Mouse (Mus musculus) forebrain, embryonic 16.5 days (tissue): Measurements from ENCODE around the gene Vps26a. TPM values are rescaled to one million over a fixed set of nuclear protein-coding genes. Genes with fewer than 3 reads are reported as not detected.
A peak's percentile ranks its signal among the peaks of the same experiment; 100 is the strongest.

Experiments
- ATAC-seq: fragments of 200-750 bp; cut with Nextera tagmentation; 2 replicates; pipeline ENCODE4 v1.8.0; 2017; ENCODE audit warnings: mild to moderate bottlenecking, moderate library complexity
- H3K27ac ChIP-seq: fragments of 300-500 bp; sonication (generic); 2 replicates; pipeline ENCODE4 v1.5.1; 2014; ENCODE audit warnings: low read length, control low read depth
- H3K27me3 ChIP-seq: fragments of 300-500 bp; sonication (generic); replicated peaks from 2 replicates; pipeline ENCODE4 v1.6.1; 2014; ENCODE audit warnings: low read length; ENCODE audit not compliant: control insufficient read depth, insufficient read depth
- H3K36me3 ChIP-seq: fragments of 300-500 bp; sonication (generic); 2 replicates; pipeline ENCODE4 v1.6.1; 2014; ENCODE audit not compliant: control insufficient read depth, insufficient read depth
- H3K4me1 ChIP-seq: fragments of 300-500 bp; sonication (generic); replicated peaks from 2 replicates; pipeline ENCODE4 v1.6.1; 2014; ENCODE audit warnings: low read length; ENCODE audit not compliant: control insufficient read depth, insufficient read depth
- H3K4me2 ChIP-seq: fragments of 300-500 bp; sonication (generic); 2 replicates; pipeline ENCODE4 v1.6.1; 2014; ENCODE audit warnings: mild to moderate bottlenecking, low read length, control low read depth
- H3K4me3 ChIP-seq: fragments of 300-500 bp; sonication (generic); replicated peaks from 2 replicates; pipeline ENCODE4 v1.5.1; 2014; ENCODE audit warnings: mild to moderate bottlenecking, low read length, control low read depth
- H3K9ac ChIP-seq: fragments of 300-500 bp; sonication (generic); replicated peaks from 2 replicates; pipeline ENCODE4 v1.6.1; 2014; ENCODE audit warnings: low read depth, low read length, control low read depth
- H3K9me3 ChIP-seq: fragments of 300-500 bp; sonication (generic); 2 replicates; pipeline ENCODE4 v1.6.1; 2016; ENCODE audit warnings: low read length; ENCODE audit not compliant: control insufficient read depth
- WGBS: fragments of 180-500 bp; shearing (Covaris S2); extraction: QIAGEN DNeasy Blood & Tissue Kit; methylation state at CpG from one replicate; pipeline ENCODE4 v1.1.7; 2014; 5-methylcytosine and 5-hydroxymethylcytosine counted together
- polyA plus RNA-seq: library from polyadenylated mRNA; unstranded; fragments of >200 nt; fragmentation: Nextera tagmentation; extraction: Ambion mirVana; gene quantifications from 2 replicates; pipeline ENCODE4 v1.2.1, GENCODE M21; 2015

The Vps26a gene
- polyA plus RNA-seq, 1 experiment from 2014 or later = 75.5 TPM

- Histone ChIP-seq H3K27me3 (no peaks in the 10 kb centered on the region; the same call in 1 of the 2 replicates), H3K9ac (no peak overlapping the region), H3K4me1 (peaks cover 3% of the 10 kb centered on the region; the same call in 1 of the 2 replicates), H3K27ac (no peak overlapping the region), H3K4me3 (no peak overlapping the region), H3K4me2 (no peak overlapping the region), H3K9me3 (no peaks in the 10 kb centered on the region), H3K36me3 (no peaks in the 10 kb centered on the region)
- ATAC-seq = no peak
- 96% methylated on average over 4 of the region's 4 CpGs for WGBS
These were observed 26.2 kb upstream of the Vps26a start for GRCm38 (mm10) chr10:62512855-62513254.

DNA sequence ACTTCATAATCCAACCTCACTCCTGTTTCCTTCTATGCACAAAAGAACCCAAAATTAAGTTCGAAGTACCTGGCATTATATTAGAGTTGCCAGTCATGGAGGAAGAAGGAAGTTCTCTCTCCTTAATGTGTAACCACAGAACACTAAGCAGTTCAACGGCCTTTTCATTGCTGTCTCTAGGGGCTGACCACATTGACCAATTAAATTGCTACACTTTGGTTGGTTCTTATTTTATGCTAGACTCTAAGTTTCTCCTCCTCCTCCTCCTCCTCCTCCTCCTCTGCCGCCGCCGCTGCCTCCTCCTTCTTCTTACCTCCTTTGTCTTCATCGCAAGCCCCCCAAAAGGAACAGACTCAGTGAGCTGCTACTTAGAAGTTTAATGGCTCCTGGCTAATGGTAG lies 24.9 kb upstream of the Vps26a start:
- 78% methylated on average over 6 of the region's 6 CpGs for WGBS
- ATAC-seq = no peak
- Histone ChIP-seq H3K9me3 (no peaks in the 10 kb centered on the region), H3K27me3 (peaks cover 2% of the 10 kb centered on the region; the same call in 1 of the 2 replicates), H3K27ac (no peak overlapping the region), H3K4me1 (peaks cover 3% of the 10 kb centered on the region; the same call in 1 of the 2 replicates), H3K9ac (no peak overlapping the region), H3K4me3 (no peak overlapping the region), H3K36me3 (no peaks in the 10 kb centered on the region), H3K4me2 (no peak overlapping the region)

DNA sequence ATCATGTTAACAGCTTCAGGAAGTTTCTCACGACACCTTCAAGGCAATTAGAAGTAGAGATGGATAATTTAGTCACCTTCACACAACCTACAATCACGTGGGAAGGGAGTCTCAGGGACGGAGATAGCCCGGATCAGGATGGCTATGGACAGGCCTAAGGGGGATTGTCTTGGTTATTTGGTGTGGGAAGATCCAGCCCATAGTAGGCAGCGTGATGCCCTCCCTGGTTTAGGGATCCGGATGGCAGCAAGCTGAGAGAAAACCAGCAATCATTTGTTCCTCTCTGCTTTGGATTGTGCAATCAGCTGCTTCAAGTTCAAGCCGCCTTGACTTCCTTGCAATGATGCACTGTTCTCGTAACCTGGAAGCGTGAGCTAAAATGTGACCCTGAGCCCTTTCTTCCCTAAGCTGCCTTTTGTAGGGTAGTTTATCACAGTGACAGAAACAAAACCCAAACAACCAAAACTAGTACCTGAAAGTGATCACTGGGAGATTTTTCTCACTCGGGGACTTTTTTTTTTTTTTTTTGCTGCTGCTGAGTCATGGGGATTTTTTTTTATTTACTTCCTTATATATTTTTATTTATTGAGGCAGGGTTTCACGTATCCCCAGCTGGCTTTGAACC lies 22.5 kb upstream of the Vps26a start:
- ATAC-seq = no peak
- H3K36me3 ChIP-seq = no peaks in the 10 kb centered on the region
- no peak overlapping the region for H3K4me3 ChIP-seq
- no peaks in the 10 kb centered on the region for H3K9me3 ChIP-seq
- H3K27me3 ChIP-seq = peaks cover 2% of the 10 kb centered on the region; the same call in 1 of the 2 replicates
- H3K4me2 ChIP-seq = no peak overlapping the region
- no peak overlapping the region for H3K9ac ChIP-seq
- H3K27ac ChIP-seq = no peak overlapping the region
- peaks cover 3% of the 10 kb centered on the region; the same call in 1 of the 2 replicates for H3K4me1 ChIP-seq
- 66% methylated on average over 11 of the region's 11 CpGs for WGBS

- Histone ChIP-seq H3K36me3 (no peaks in the 10 kb centered on the region), H3K9me3 (no peaks in the 10 kb centered on the region), H3K9ac (no peak overlapping the region), H3K4me3 (peak overlapping the region; percentile 9; the same call in 1 of the 2 replicates), H3K4me2 (peak overlapping the region; percentile 39), H3K4me1 (peaks cover 3% of the 10 kb centered on the region; the same call in 1 of the 2 replicates), H3K27me3 (peaks cover 2% of the 10 kb centered on the region; the same call in 1 of the 2 replicates), H3K27ac (no peak overlapping the region)
- no peak for ATAC-seq
- 10% methylated on average over 11 of the region's 11 CpGs for WGBS
These were observed 21.9 kb upstream of the Vps26a start for GRCm38 (mm10) chr10:62508459-62508858.

- H3K4me2 ChIP-seq = peak overlapping the region; percentile 39
- H3K4me1 ChIP-seq = peaks cover 3% of the 10 kb centered on the region; the same call in 1 of the 2 replicates
- H3K9me3 ChIP-seq = no peaks in the 10 kb centered on the region
- H3K27me3 ChIP-seq = peaks cover 2% of the 10 kb centered on the region; the same call in 1 of the 2 replicates
- no peak overlapping the region for H3K4me3 ChIP-seq
- H3K27ac ChIP-seq = no peak overlapping the region
- no peaks in the 10 kb centered on the region for H3K36me3 ChIP-seq
- H3K9ac ChIP-seq = no peak overlapping the region
- ATAC-seq = no peak
- WGBS = 12% methylated on average over 18 of the region's 18 CpGs
These were observed 21.1 kb upstream of the Vps26a start for GRCm38 (mm10) chr10:62507591-62508308.

DNA sequence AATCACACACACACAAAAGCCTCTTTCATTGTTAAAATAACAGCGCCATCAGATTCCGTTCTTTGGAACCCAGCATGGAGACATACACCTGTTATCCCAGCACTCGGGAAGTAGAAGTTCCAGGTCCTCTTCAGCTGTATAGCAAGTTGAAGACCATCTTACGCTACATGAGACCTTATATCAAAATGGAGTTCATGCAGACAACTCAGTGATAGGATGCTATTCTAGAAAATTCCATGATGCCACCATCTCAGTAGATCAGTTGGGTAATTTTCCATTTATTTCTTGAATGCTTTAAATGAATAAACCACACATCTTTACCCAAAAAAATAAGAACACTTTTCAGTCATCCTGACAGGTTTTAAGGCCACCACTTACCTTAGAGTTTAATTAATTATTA lies 20.5 kb upstream of the Vps26a start:
- H3K4me2 ChIP-seq = no peak overlapping the region
- H3K36me3 ChIP-seq = no peaks in the 10 kb centered on the region
- no peak overlapping the region for H3K27ac ChIP-seq
- ATAC-seq = no peak
- peaks cover 3% of the 10 kb centered on the region; the same call in 1 of the 2 replicates for H3K4me1 ChIP-seq
- no peak overlapping the region for H3K9ac ChIP-seq
- H3K9me3 ChIP-seq = no peaks in the 10 kb centered on the region
- H3K27me3 ChIP-seq = peaks cover 2% of the 10 kb centered on the region; the same call in 1 of the 2 replicates
- WGBS = 86% methylated on average over 4 of the region's 4 CpGs
- no peak overlapping the region for H3K4me3 ChIP-seq

- H3K4me2 ChIP-seq = no peak overlapping the region
- H3K36me3 ChIP-seq = no peaks in the 10 kb centered on the region
- no peak overlapping the region for H3K4me3 ChIP-seq
- no peak overlapping the region for H3K27ac ChIP-seq
- no peaks in the 10 kb centered on the region for H3K9me3 ChIP-seq
- H3K4me1 ChIP-seq = peaks cover 3% of the 10 kb centered on the region; the same call in 1 of the 2 replicates
- peaks cover 2% of the 10 kb centered on the region; the same call in 1 of the 2 replicates for H3K27me3 ChIP-seq
- 87% methylated on average over 17 of the region's 17 CpGs for WGBS
- no peak overlapping the region for H3K9ac ChIP-seq
- no peak for ATAC-seq
These were observed 19.5 kb upstream of the Vps26a start for GRCm38 (mm10) chr10:62506019-62506556.

DNA sequence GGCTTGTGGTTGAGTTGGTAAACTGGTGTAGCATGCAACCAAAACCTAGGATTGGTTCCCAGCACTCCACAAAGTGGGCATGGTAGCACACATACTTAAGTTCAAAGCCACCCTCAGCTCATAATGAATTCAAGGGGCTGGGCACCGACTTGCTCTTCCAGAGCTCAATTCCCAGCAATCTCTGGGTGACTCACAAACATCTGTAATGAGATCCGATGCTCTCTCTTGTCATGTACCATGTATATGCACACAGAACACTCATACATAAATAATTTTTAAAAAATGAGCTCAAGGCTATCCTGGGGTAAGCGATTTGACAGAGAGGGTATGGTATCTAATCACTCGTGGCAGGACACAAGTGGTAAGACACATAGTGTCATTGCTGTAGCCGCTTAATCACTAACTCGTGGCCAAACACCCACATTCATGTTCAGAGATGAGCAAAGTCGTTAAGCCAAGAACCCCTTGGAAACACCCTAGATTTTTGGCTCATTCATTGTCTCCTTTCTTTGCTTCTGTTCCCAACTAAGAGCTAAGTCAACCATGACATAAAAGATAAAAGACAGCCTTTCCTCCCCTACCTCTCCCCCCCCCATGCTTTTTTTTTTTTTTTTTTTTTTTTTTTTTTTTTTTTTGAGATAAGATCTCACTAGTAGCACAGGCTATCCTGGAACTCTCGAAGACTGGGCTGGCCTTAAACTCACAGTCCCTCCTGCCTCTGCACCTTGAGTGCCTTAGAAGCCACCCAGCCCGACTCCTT lies 18.8 kb upstream of the Vps26a start:
- WGBS = 68% methylated on average over 9 of the region's 9 CpGs
- ATAC-seq = no peak
- no peak overlapping the region for H3K4me3 ChIP-seq
- H3K27me3 ChIP-seq = peaks cover 2% of the 10 kb centered on the region; the same call in 1 of the 2 replicates
- no peaks in the 10 kb centered on the region for H3K36me3 ChIP-seq
- H3K4me2 ChIP-seq = no peak overlapping the region
- H3K27ac ChIP-seq = no peak overlapping the region
- H3K4me1 ChIP-seq = peaks cover 3% of the 10 kb centered on the region; the same call in 1 of the 2 replicates
- H3K9ac ChIP-seq = no peak overlapping the region
- no peaks in the 10 kb centered on the region for H3K9me3 ChIP-seq
